Mouse (Mus musculus) cerebellum, postnatal 10 days (tissue): ENCODE data around the gene Gm3371.
"Not testable (repeated sequence)": the region's sequence is repeated elsewhere in the genome, so short reads cannot be mapped to it uniquely, and the experiment has no call there.

Source experiments
- DNase-seq, 2 experiments: peaks; one replicate each; pipeline ENCODE4 v3.0.0; 2021; ENCODE audit warnings: mixed read lengths in 2 of 2

Gene Gm3371

DNA sequence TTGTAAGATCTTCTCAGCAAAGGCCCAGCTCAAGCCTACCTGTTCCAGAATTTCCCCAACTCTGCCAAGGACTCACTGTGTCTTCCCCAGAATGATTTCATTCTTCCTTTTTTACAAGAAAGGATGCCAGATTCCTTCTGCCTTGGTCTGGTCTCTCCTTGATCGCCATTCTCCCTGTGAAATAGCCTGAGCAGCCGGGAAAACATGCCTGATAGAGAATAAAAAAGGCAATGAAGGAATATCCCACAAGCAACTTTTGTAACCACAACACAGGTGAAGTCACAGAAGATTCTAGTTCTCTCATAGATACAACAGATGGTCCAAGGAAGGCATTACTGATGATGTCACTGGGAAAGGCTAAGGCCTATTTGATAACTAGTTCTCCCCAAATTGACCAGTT lies at the start of gene Gm3371:
Gene Gm3371 (minus strand): TSS at position 101 of the 400 bp plus-strand sequence.
- DNase-seq = not testable (repeated sequence)

DNA sequence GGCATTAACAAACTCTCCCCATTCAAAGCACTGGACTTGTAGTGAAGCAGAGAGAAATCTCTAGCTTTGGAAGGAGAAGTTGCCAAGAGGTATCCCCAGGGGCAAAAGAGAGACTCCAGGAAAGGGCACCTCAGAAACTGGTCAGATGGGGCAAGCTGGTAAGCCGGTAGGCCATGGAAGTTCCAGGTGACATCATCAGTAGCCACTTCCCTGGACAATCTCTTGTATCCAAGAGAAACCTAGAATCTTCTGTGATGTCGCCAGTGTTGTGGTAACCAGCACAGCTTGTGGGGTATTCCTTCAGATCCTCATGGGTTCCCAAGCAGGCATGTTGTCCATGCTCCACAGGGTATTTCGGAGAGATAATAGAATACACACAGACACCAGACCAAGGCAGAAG lies 22.8 kb upstream of the Gm3371 start, which contains the start of gene Gm8232:
Gene Gm8232 (plus strand): TSS at position 301 of the 400 bp plus-strand sequence.
- DNase-seq = not testable (repeated sequence)

DNA sequence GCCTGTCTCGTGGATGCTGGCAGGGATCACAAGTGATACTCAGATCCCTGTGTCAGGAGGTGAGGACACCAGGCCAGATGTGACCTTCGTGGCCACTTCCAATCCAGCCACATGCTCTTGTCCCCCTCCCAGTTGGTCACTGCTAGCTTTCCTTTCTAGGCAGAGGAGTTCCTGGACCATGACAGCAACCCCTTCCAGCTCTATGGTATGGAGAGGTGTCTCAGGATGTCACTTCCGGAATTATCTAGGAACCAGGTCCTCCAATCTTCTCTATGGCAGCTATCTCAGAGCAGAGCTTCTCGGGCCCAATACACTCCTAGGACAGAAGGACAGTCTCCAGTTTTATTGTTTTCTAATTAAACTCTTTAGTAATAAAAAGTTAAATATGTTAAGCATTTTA lies 26.3 kb downstream of the Gm3371 start:
- not testable (repeated sequence) for DNase-seq

DNA sequence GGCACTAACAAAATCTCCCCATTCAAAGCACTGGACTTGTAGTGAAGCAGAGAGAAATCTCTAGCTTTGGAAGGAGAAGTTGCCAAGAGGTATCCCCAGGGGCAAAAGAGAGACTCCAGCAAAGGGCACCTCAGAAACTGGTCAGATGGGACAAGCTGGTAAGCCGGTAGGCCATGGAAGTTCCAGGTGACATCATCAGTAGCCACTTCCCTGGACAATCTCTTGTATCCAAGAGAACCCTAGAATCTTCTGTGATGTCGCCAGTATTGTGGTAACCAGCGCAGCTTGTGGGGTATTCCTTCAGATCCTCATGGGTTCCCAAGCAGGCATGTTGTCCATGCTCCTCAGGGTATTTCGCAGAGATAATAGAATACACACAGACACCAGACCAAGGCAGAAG lies 45.4 kb downstream of the Gm3371 start, which contains the start of gene Gm8229:
Gene Gm8229 (plus strand): TSS at position 301 of the 400 bp plus-strand sequence.
- not testable (repeated sequence) for DNase-seq

DNA sequence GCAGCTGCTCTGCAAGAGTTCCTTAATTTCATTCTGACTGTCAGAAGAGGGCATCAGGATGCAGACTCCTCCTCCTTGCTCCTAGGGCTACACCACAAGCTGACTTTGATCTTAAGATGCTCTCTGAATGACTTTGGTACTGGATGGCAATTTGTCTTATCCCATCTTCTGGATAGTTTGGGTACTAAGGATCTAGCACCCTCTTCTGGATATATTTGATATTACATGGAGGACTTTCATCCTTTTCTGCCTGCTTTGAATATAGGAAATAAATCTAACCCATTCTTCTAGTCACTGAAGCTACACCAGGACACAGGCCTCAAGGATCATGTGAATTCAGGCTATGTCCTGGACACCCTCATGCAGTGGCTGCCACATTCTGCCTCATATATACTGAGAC lies 48.2 kb downstream of the Gm3371 start:
- not testable (repeated sequence) for DNase-seq

DNA sequence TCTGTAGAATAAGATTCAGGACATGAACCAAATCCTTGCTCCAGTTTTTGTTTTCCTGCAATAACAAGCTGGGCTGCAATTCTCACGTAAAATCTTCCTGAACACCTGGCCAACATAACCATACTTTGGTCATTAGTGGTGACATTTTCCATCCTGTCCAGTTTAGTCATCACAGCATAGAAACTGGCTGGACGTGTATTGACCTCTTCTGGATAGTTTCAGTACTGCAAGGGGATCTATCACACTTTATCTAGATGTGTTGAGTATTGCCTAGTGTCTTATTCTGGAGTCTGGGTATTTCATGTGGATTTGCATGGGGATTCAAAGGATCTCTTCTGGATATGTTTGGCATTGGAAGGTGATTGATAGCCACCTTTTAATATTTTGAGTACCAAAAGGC lies 49.1 kb downstream of the Gm3371 start:
- DNase-seq = peak; percentile 0 to 1
